ENCODE assay signal across 30 mouse cellular contexts in genomic region chr3:132995172-132995903, GRCm38 (mm10). TPM values are rescaled to one million over a fixed set of nuclear protein-coding genes. Genes with fewer than 3 reads are reported as not detected.
DNase-seq lines count a peak whose midpoint lies in the region; ATAC-seq and TF ChIP-seq lines count a peak whose summit lies in the region.
"Had no signal": no experiment of that assay in that cellular context is flagged by ENCODE, and none has a peak within 500 bp of the region (broad histone marks: within the 10 kb centered on the region; RNA-seq: fewer than 3 reads in every experiment).

No protein-coding gene starts in this region.

- no peak overlapping the region for H3K4me3 ChIP-seq in kidney, adult 2 months (ENCODE audit: insufficient read depth, low read depth, low read length)
- H3K4me3 ChIP-seq in lung, embryonic 14.5 days (ENCODE audit: low read depth, low read length) = no peak overlapping the region
- H3K4me3 ChIP-seq in lung, adult 2 months (replicated peaks; ENCODE audit: extremely low read depth, low read depth, low read length) = no peak overlapping the region
- H3K4me3 ChIP-seq in lung, embryonic 15.5 days = no peak overlapping the region
- H3K4me3 ChIP-seq: embryonic facial prominence, embryonic 13.5 days; forebrain, embryonic 10.5 days; gastrocnemius, adult 2 months; hindbrain, embryonic 12.5 days; limb, embryonic 12.5 days; liver, embryonic 15.5 days; midbrain, embryonic 15.5 days had no signal

- no peaks in the 10 kb centered on the region for H3K4me1 ChIP-seq in kidney, adult 2 months (ENCODE audit: control insufficient read depth, insufficient read depth, low read length)
- no peaks in the 10 kb centered on the region for H3K4me1 ChIP-seq in lung, embryonic 14.5 days (ENCODE audit: insufficient read depth)
- no peaks in the 10 kb centered on the region for H3K4me1 ChIP-seq in lung, adult 2 months (ENCODE audit: control insufficient read depth, insufficient read depth, low read length)
- H3K4me1 ChIP-seq in lung, embryonic 15.5 days = peaks cover 3% of the 10 kb centered on the region; the same call in 1 of the 2 replicates
- H3K4me1 ChIP-seq: embryonic facial prominence, embryonic 13.5 days; forebrain, embryonic 10.5 days; hindbrain, embryonic 12.5 days; limb, embryonic 12.5 days; liver, embryonic 15.5 days; midbrain, embryonic 15.5 days had no signal

- TF ChIP-seq CTCF in kidney, adult 2 months (conservative IDR thresholded peaks at IDR 0.05; ENCODE audit: insufficient read depth, insufficient read length, low read depth, low read length) = no peak
- no peak for TF ChIP-seq CTCF in lung, embryonic 14.5 days (IDR thresholded peaks at IDR 0.05; ENCODE audit: low read depth)
- TF ChIP-seq CTCF in lung, adult 2 months (IDR thresholded peaks at IDR 0.05; ENCODE audit: insufficient read depth, low read length) = no peak

- WGBS in kidney, adult 2 months = 72% methylated on average over 7 of the region's 7 CpGs
- WGBS in lung, embryonic 14.5 days = 44% methylated on average over 7 of the region's 7 CpGs
- WGBS in lung, adult 2 months = 77% methylated on average over 7 of the region's 7 CpGs
- 42% methylated on average over 7 of the region's 7 CpGs for WGBS in lung, embryonic 15.5 days

- H3K4me2 ChIP-seq in lung, embryonic 14.5 days = no peak overlapping the region
- no peak overlapping the region for H3K4me2 ChIP-seq in lung, embryonic 15.5 days
- H3K4me2 ChIP-seq: embryonic facial prominence, embryonic 13.5 days; heart, embryonic 11.5 days; hindbrain, embryonic 12.5 days; limb, embryonic 12.5 days; liver, embryonic 15.5 days; midbrain, embryonic 15.5 days had no signal

- H3K27me3 ChIP-seq in kidney, adult 2 months (replicated peaks; ENCODE audit: control insufficient read depth, insufficient read depth, low read length) = no peaks in the 10 kb centered on the region
- H3K27me3 ChIP-seq in lung, embryonic 14.5 days (ENCODE audit: insufficient read depth, low read length) = no peaks in the 10 kb centered on the region
- no peaks in the 10 kb centered on the region for H3K27me3 ChIP-seq in lung, embryonic 15.5 days
- H3K27me3 ChIP-seq: embryonic facial prominence, embryonic 13.5 days; hindbrain, embryonic 12.5 days; limb, embryonic 12.5 days; liver, embryonic 15.5 days; midbrain, embryonic 15.5 days; Patski had no signal

- peak; percentile 18 for DNase-seq in kidney, adult 2 months
- no peak for DNase-seq in kidney, adult 11 months
- DNase-seq in lung, embryonic 14.5 days = peak; percentile 95
- DNase-seq in lung, adult 2 months = no peak
- peak; percentile 58 for DNase-seq in lung, postnatal 25 days (ENCODE audit: low spot score)
- DNase-seq in embryo, embryonic 10 days (ENCODE audit: low spot score) = no peak
- no peak for DNase-seq in ovary, adult 18-20 months (ENCODE audit: low spot score)
- DNase-seq: adrenal gland, postnatal 10 days; cerebellum, adult 8-10 months; cerebellum, postnatal 36 days; embryo, embryonic 11 days; gastrocnemius, adult 2 months; gastrocnemius, postnatal 36 days; heart, adult 18-20 months; heart, postnatal 36 days; right cerebral cortex, adult 18-20 months; thymus, postnatal 14 days had no signal

- no peaks in the 10 kb centered on the region for H3K36me3 ChIP-seq in kidney, adult 2 months (ENCODE audit: control insufficient read depth, insufficient read depth, low read length)
- H3K36me3 ChIP-seq in lung, embryonic 14.5 days (ENCODE audit: insufficient read depth) = peaks cover 15% of the 10 kb centered on the region
- H3K36me3 ChIP-seq in lung, embryonic 15.5 days = 0 out of 2 replicates have a peak, but pooled peaks cover 5% of the 10 kb centered on the region
- H3K36me3 ChIP-seq: hindbrain, embryonic 12.5 days; midbrain, embryonic 15.5 days had no signal

- ATAC-seq in lung, embryonic 14.5 days (ENCODE audit: insufficient read depth) = peak; percentile 97
- peak; percentile 96 for ATAC-seq in lung, embryonic 15.5 days (ENCODE audit: borderline replicate concordance, extremely low read depth, low FRiP score, low TSS enrichment)
- ATAC-seq: forebrain, embryonic 16.5 days; intestine, postnatal 0 days; midbrain, embryonic 15.5 days; Patski had no signal

- H3K9ac ChIP-seq in lung, embryonic 14.5 days = no peak overlapping the region
- H3K9ac ChIP-seq in lung, embryonic 15.5 days = no peak overlapping the region
- H3K9ac ChIP-seq: embryonic facial prominence, embryonic 13.5 days; hindbrain, embryonic 12.5 days; limb, embryonic 12.5 days; liver, embryonic 15.5 days; midbrain, embryonic 15.5 days had no signal

- no peak for TF ChIP-seq POLR2A in kidney, adult 2 months (IDR thresholded peaks at IDR 0.05; ENCODE audit: low read depth, low read length)
- TF ChIP-seq POLR2A in lung, adult 2 months (IDR thresholded peaks at IDR 0.05; ENCODE audit: borderline replicate concordance, extremely low read depth, low read depth, low read length) = no peak

- H3K9me3 ChIP-seq in lung, embryonic 14.5 days (ENCODE audit: low read depth, low read length) = no peaks in the 10 kb centered on the region
- H3K9me3 ChIP-seq in lung, embryonic 15.5 days = no peaks in the 10 kb centered on the region
- H3K9me3 ChIP-seq: embryonic facial prominence, embryonic 13.5 days; forebrain, embryonic 10.5 days; G1E; hindbrain, embryonic 12.5 days; limb, embryonic 12.5 days; liver, embryonic 15.5 days; midbrain, embryonic 15.5 days had no signal

- no peak overlapping the region for H3K27ac ChIP-seq in kidney, adult 2 months (ENCODE audit: insufficient read depth, low read depth, low read length)
- peak overlapping the region; percentile 46; the same call in 1 of the 2 replicates for H3K27ac ChIP-seq in lung, embryonic 14.5 days (ENCODE audit: low read depth)
- peak overlapping the region; percentile 68 for H3K27ac ChIP-seq in lung, embryonic 15.5 days
- H3K27ac ChIP-seq: embryonic facial prominence, embryonic 13.5 days; forebrain, embryonic 10.5 days; gastrocnemius, adult 2 months; hindbrain, embryonic 12.5 days; hindbrain, postnatal 0 days; limb, embryonic 12.5 days; liver, embryonic 15.5 days; midbrain, embryonic 15.5 days had no signal

RNA-seq across cellular contexts. Expression of gene Npnt, which starts 45.2 kb away (rescaled TPM):
- 119 and 132 TPM in 2 replicates for polyA plus RNA-seq in kidney, adult 2 months (2012; rRNA removed)
- 84.5 and 91.3 TPM in 2 replicates for polyA plus RNA-seq in lung, embryonic 14.5 days (2014; fragmentation: Nextera tagmentation; extraction: Ambion mirVana)
- polyA plus RNA-seq in lung, adult 2 months (2012; rRNA removed) = 401 and 498 TPM in 2 replicates
- polyA plus RNA-seq in lung, embryonic 15.5 days (2015; fragmentation: Nextera tagmentation; extraction: Ambion mirVana) = 92.2 and 98.3 TPM in 2 replicates
- polyA plus RNA-seq: G1E had no signal

Comparison
In these comparisons a context has a peak if more than half of its experiments do, and no peak if none do; other contexts are left out.
1. DNase-seq: peak in kidney, adult 2 months (single experiment), lung, embryonic 14.5 days (single experiment) and lung, postnatal 25 days (single experiment); none in kidney, adult 11 months (single experiment), lung, adult 2 months (single experiment), embryo, embryonic 10 days (single experiment) and ovary, adult 18-20 months (single experiment).